Mouse (Mus musculus) ES-Bruce4 (cell line): ENCODE measurements around the gene Pop7. TPM values are rescaled to one million over a fixed set of nuclear protein-coding genes. Genes with fewer than 3 reads are reported as not detected.

Experiments
- H3K27ac ChIP-seq: 2 replicates; pipeline ENCODE4 v1.5.1; 2012; ENCODE audit warnings: low read length, inconsistent platforms; ENCODE audit not compliant: insufficient read depth
- H3K27me3 ChIP-seq: 2 replicates; pipeline ENCODE4 v1.6.1; 2012; ENCODE audit warnings: mild to moderate bottlenecking, low read length, inconsistent platforms; ENCODE audit not compliant: control insufficient read depth, poor library complexity, insufficient read depth, severe bottlenecking
- H3K36me3 ChIP-seq: 2 replicates; pipeline ENCODE4 v1.6.1; 2012; ENCODE audit warnings: inconsistent platforms, mild to moderate bottlenecking, low read length, moderate library complexity; ENCODE audit not compliant: control insufficient read depth, poor library complexity, insufficient read depth, severe bottlenecking
- H3K4me1 ChIP-seq: one replicate; pipeline ENCODE4 v1.8.1; 2011; ENCODE audit warnings: low read length; ENCODE audit not compliant: control insufficient read depth, insufficient read depth
- H3K4me3 ChIP-seq: 2 replicates; pipeline ENCODE4 v1.5.1; 2011; ENCODE audit warnings: low read depth, mild to moderate bottlenecking, low read length
- H3K9ac ChIP-seq: 2 replicates; pipeline ENCODE4 v1.6.1; 2012; ENCODE audit warnings: low read depth, mild to moderate bottlenecking, inconsistent platforms; ENCODE audit not compliant: poor library complexity, severe bottlenecking
- H3K9me3 ChIP-seq: replicated peaks from 2 replicates; pipeline ENCODE4 v1.6.1; 2012; ENCODE audit warnings: mild to moderate bottlenecking, low read length, inconsistent platforms; ENCODE audit not compliant: control insufficient read depth, poor library complexity, insufficient read depth, severe bottlenecking
- CTCF ChIP-seq: IDR thresholded peaks from one replicate; pipeline ENCODE4 v1.8.1; 2011; ENCODE audit warnings: low read depth, low read length
- EP300 ChIP-seq: IDR thresholded peaks from 2 replicates; pipeline ENCODE4 v1.6.1; 2011; ENCODE audit warnings: low read depth, low read length; ENCODE audit not compliant: insufficient read depth
- POLR2A ChIP-seq: IDR thresholded peaks from one replicate; pipeline ENCODE4 v1.8.1; 2011; ENCODE audit warnings: low read length; ENCODE audit not compliant: insufficient read depth
- polyA plus RNA-seq: library from polyadenylated mRNA; stranded (reverse); fragments of >200 nt; gene quantifications from 2 replicates; pipeline ENCODE4 v1.2.4, GENCODE M21; 2011; ENCODE audit warnings: low read depth; ENCODE audit not compliant: missing spikeins, insufficient read depth, insufficient read length

Gene Pop7
- polyA plus RNA-seq, 1 experiment: 14.4 TPM

DNA sequence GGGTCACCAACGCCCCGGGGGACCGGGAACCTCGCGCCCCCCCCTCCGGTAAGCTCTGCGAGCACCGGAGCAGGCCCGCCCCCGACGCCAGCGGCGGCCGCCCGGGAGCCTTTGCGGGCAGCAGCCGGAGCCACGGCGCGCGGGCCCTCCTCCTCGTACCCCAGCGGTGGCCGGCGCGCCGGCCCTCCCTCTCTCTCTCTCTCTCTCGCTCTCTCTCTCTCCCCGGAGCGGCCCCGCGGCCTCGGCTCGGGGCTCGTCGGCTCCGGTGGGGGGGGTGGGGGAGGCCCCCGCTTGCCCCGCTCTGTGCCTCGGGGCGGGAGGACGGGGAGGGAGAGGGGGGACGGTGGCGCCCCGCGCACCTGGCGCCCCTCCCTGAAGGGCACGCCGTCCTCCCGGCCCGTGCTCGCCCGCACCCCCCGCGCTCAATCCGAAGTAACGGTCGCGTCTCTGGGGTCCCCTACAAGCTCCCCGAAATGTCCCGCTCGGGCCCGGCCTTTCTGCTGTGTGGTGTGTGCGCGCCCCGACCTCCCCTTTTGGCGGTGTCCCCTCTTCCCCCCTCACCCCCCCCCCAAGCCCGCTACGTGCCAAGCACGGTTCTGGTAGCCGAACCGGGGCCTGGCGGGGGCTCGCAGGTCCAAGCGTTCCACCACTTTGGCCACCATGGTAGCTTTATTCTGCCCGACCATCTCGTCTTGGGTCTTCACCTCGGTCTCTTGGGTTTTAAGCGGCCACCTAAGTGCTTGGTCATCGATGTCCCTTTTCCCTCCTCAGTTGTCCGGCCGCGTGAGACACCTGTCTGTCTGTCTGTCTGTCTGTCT lies 8.5 kb upstream of the Pop7 start:
- Histone ChIP-seq H3K4me1 (peaks cover 1% of the 10 kb centered on the region), H3K9ac (peak overlapping the region; percentile 99), H3K27me3 (no peaks in the 10 kb centered on the region), H3K27ac (no peak overlapping the region), H3K4me3 (peak overlapping the region; percentile 74), H3K9me3 (no peaks in the 10 kb centered on the region), H3K36me3 (no peaks in the 10 kb centered on the region)
- TF ChIP-seq EP300 (no peak), CTCF (no peak), POLR2A (no peak)

DNA sequence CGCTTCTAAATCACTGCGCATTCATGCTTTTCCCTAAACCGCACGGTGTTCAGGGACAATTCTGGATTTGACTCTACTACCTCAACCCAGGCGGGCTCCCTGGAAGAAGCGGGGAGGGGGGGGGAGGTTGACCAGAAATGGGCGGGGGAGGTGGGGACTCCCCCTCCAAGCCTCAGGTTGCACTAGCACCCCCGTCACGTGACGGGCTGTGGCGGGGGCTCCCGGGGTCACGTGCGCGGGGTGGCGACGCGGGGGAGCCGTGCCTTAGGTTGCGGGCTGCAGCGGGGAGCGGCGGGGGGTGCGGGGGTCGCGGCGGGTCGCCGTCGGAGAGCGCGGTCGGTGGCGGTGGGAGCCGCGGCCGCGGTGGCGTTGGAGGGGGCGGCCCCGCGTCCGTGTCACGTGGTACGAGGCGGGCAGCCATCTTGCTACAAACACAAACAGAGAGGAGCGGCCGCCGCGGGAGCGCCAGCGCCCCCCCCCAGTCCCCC lies 7.7 kb upstream of the Pop7 start:
- Histone ChIP-seq H3K4me3 (peak overlapping the region; percentile 86), H3K27ac (0 out of 2 replicates have a peak overlapping the region, but pooled peaks have one; percentile 10), H3K36me3 (no peaks in the 10 kb centered on the region), H3K9me3 (no peaks in the 10 kb centered on the region), H3K4me1 (no peaks in the 10 kb centered on the region), H3K9ac (peak overlapping the region; percentile 99), H3K27me3 (no peaks in the 10 kb centered on the region)
- TF ChIP-seq EP300 (0 out of 2 replicates have a peak, but pooled peaks have one; percentile 20), POLR2A (no peak)

DNA sequence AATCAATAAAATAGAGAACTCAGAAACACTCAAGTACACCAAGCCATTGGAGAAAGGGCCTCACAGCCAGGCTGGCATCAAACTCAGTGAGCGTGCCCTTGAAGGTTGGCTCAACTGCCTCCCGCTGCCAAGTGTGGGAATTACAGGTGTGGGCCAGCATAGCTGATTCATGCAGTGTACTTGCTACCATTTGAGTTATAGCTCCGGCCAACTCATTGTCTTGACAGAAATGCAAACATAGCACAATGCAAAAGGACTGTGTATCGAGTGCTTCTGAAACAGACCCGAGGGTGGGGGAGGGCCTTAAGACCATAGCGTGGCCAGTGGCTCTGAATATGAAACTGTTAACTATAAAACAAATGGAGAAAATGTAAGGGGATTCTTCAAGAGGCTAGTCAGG lies 1.7 kb upstream of the Pop7 start:
- no peak overlapping the region for H3K9ac ChIP-seq
- H3K9me3 ChIP-seq: no peaks in the 10 kb centered on the region
- H3K27ac ChIP-seq: no peak overlapping the region
- H3K27me3 ChIP-seq: no peaks in the 10 kb centered on the region
- H3K4me1 ChIP-seq: no peaks in the 10 kb centered on the region
- H3K4me3 ChIP-seq: no peak overlapping the region
- no peaks in the 10 kb centered on the region for H3K36me3 ChIP-seq
- TF ChIP-seq CTCF (no peak), POLR2A (no peak), EP300 (no peak)

DNA sequence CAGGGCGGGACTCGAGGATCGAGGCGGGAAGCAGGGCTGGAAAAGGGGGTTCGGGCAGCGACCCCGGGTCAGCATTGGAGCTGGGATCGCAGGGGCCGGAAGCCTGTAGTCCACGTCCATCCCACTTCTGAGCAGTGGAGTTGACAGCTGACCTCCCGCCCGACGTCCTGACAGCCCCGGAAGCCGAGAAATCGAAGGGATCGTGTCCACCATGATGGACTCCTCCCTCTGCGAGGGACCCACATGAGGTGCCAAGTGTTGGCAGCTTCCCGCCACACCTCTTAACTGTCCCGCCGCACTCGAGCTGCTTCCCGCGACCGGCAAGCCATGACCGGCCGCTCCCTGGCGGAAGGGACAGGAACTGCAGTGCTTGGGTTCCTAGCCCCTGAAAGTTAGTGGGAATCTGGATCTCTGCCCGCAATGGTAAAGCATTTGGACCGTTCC lies 371 bp upstream of the Pop7 start:
- no peak for TF ChIP-seq EP300
- TF ChIP-seq CTCF: peak; percentile 54
- TF ChIP-seq POLR2A: peak; percentile 43
- no peaks in the 10 kb centered on the region for H3K4me1 ChIP-seq
- H3K9ac ChIP-seq: peak overlapping the region; percentile 76
- H3K27me3 ChIP-seq: no peaks in the 10 kb centered on the region
- no peaks in the 10 kb centered on the region for H3K9me3 ChIP-seq
- H3K4me3 ChIP-seq: peak overlapping the region; percentile 76
- H3K27ac ChIP-seq: peak overlapping the region; percentile 54
- H3K36me3 ChIP-seq: no peaks in the 10 kb centered on the region

DNA sequence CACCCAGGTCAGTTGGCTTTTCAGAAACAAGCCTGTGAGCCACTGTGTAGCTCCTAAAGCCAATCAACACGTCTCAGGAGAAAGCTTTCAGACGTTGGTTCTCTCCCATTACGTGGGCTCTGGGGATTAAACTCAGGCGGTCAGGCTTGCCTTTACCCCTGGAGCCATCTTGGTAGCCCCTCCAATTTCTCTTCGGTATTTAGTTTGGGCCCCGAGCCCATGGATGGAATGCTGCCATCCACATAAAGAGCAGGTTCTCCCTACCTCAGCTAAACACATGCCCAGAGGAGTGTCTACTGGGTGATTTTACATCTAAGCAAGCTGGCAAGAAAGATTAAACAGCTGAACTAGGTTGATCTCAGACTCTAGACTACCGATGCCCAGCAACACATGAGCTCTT lies 2.1 kb downstream of the Pop7 start:
- TF ChIP-seq POLR2A: no peak
- TF ChIP-seq CTCF: no peak
- no peak for TF ChIP-seq EP300
- no peak overlapping the region for H3K27ac ChIP-seq
- no peaks in the 10 kb centered on the region for H3K4me1 ChIP-seq
- no peaks in the 10 kb centered on the region for H3K36me3 ChIP-seq
- H3K9me3 ChIP-seq: no peaks in the 10 kb centered on the region
- H3K4me3 ChIP-seq: no peak overlapping the region
- H3K27me3 ChIP-seq: no peaks in the 10 kb centered on the region
- H3K9ac ChIP-seq: peak overlapping the region; percentile 76; the same call in 1 of the 2 replicates

DNA sequence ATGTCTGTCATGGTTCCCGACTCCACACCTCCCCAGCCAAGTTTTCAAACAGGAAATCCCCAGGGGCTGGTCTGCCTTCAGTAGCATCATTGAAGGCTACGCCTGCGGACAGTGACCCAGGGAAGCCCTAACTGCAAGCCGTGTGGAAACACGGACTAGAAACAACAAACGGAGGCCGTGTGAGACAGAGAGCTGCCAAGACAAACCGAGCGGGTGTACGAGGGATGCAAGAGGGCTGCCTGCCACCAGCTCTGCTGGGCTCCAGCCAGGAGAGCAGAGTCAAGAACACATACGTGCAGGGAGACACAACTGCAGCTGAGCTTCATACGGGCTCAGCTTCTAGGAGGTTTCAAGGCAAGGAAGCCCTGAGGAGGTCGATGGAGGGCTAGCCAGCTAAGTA lies 8.5 kb downstream of the Pop7 start:
- H3K36me3 ChIP-seq: no peaks in the 10 kb centered on the region
- no peaks in the 10 kb centered on the region for H3K27me3 ChIP-seq
- no peak for TF ChIP-seq POLR2A
- H3K9me3 ChIP-seq: no peaks in the 10 kb centered on the region
- H3K9ac ChIP-seq: no peak overlapping the region
- H3K4me1 ChIP-seq: no peaks in the 10 kb centered on the region
- no peak overlapping the region for H3K4me3 ChIP-seq
- no peak overlapping the region for H3K27ac ChIP-seq
